Mouse (Mus musculus) liver, embryonic 14.5 days (tissue): ENCODE measurements around the gene Stk40.

Experiments
- CTCF ChIP-seq: IDR thresholded peaks from 2 replicates; pipeline ENCODE4 v1.5.1; 2016; ENCODE audit warnings: antibody characterized with exemption, low read depth, control low read depth
- EP300 ChIP-seq: IDR thresholded peaks from 2 replicates; pipeline ENCODE4 v1.6.1; 2016; ENCODE audit warnings: antibody characterized with exemption, low read depth

GRCm38 (mm10) chr4:126065241-126065640, 38.5 kb upstream of the Stk40 start:
- no peak for TF ChIP-seq CTCF
- no peak for TF ChIP-seq EP300
